Mouse (Mus musculus): ENCODE measurements around the gene Nsl1. TPM values are rescaled to one million over a fixed set of nuclear protein-coding genes. Genes with fewer than 3 reads are reported as not detected.

The Nsl1 gene
- total RNA-seq, 2 experiments from 2014 or later, result 1.6 to 2.2 TPM

DNA sequence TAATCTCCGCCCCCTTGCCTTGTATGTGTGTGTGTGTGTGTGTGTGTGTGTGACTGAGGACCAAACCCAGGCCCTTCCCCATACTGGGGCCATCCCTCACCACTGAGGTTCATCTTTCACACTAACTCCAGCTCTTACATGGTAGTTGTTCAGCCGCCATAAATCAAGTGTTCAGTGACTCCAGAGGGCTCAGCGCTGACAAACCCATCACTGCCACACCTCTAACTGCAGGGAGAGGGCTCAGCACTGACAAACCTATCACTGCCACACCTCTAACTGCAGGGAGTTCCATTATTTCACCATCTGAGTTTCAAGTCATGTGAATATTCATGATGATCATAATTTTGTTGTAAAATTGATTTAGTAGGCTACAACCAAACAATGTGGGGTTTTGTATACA, 9.3 kb upstream of the Nsl1 start:
- no peak for DNase-seq (ENCODE audit: low spot score in 2 of 2)

DNA sequence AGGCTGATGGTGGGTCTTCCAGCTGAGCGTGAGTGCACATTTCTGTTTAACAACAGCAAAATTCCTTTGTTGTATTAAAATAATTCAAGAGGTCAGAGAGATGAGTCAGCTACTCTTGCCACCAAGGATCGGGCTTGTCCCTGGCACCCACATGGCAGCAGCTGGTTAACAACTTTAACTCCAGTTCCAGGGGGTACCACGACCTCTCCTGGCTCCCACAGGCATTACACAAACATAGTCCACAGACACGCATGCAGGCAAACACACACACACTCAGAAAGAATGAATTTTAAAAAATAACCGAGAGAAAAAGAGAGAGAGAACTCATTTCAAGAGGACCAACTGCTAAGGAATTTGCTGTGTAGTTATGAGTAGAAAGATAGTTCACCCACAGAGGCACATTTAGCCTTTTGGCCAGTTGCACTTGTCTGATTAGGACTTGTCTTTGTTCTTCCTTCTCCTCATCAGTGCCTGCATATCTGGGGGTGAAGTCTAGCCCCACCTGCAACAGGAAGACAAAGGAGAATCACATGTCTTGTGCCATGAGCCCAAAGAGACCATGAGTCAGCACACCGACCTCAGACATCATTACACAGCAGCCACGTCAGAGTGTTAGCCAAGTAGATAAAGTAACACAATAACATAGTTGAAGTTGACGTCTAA, 7.8 kb upstream of the Nsl1 start:
- no peak for DNase-seq (ENCODE audit: low spot score in 2 of 2)

DNA sequence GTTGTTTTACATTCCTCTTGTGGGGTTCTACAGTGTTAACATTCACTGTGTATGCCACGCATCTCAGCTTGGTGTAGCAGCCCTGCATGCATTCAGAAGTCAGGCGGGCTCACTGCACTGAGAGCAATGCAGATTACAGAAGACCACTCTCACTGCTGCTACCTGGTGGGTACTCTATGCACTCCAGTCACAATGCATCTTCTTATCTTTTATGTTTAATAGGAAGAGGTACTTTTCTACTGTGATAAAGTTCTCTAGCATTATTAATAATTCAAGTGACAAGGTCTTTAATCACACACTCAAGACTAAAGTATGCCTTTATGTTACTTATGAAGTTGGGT, 7.3 kb upstream of the Nsl1 start:
- no peak for DNase-seq (ENCODE audit: low spot score in 2 of 2)

DNA sequence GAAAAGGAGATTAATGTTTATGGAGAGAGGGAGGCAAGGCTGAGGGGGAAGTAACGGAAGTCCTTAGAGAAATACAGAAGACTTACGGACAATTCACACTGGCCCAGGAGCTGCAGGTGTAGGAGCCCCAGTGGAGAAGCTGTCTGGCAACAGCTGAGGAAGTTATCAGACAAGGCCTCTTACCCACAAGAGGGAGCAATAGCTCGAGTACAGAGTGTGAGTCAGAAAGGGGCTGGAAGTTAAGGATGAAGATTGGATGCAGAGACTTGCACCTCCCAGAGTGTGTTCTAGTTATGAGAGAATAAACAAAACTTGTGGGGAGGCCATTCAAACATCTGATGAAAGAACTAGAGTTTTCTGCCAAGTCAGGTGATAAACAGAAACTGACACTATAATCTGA, 5.4 kb upstream of the Nsl1 start:
- no peak for DNase-seq (ENCODE audit: low spot score in 2 of 2)

GRCm38 (mm10) chr1:191062241-191062780, 501 bp upstream of the Nsl1 start:
- no peak for DNase-seq (ENCODE audit: low spot score in 2 of 2)

DNA sequence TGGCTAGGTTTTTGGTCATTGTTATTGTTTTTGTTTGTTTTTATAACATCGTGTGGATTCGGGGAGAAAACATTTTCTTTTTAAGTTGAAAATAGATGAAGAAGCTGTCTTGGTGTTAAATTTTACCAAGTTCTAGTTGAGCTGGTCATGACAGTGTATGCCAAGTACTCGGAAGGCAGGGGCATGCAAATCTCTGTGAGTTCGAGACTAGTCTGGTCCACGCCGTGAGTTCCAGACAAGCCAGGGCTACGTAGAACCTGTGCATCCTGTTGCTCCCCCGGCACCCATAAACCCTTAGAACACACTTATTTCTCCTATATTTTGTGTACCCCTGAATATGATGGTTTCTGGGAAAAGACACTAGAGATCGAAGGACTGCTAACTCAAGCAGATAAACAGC, 888 bp downstream of the Nsl1 start:
- DNase-seq (ENCODE audit: low spot score in 2 of 2), result no peak

DNA sequence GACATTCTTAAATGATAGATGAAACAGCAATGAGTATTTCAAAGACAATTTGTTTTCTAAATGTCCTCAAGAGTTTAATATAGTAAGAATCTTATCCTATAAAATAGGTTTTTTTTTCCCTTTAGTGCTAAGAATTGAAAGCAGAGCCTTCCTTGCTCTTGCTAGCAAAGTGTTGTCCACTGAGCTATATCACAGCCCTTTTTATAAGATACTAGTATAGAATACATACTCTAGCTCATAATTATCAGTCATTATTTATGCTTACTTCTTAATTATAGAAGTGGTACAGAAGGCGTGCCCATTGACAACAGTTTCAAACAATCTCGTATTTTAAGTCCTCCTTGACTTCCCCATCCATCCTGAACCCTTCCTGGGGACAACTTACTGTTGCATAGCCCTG, 1.7 kb downstream of the Nsl1 start:
- DNase-seq (ENCODE audit: low spot score in 2 of 2), result no peak

GRCm38 (mm10) chr1:191065188-191065587, 2.4 kb downstream of the Nsl1 start:
- DNase-seq (ENCODE audit: low spot score in 2 of 2), result no peak

DNA sequence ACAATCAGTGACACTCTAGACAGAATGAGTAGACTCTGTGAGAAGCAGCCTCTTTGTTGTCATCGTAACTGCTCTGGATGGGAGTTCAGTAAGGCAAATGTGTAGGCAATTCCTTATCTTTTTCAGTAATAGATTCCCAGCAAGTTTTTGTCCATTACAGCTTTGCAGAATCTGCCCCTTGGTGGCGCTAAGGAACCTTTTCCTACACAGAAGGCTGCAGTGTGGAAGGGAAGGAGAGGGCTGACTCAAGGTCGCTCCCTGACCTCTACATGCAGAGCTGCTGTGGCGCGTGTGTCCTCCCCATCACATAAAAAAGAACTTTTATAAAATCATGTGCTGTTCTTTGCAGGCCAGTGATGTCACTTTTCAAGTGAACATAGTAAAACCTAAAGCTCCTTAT, 5.6 kb downstream of the Nsl1 start:
- DNase-seq (ENCODE audit: low spot score in 2 of 2), result peak in 1 of 2 experiments; percentile 16

- DNase-seq (ENCODE audit: low spot score in 2 of 2), result no peak
Measured at GRCm38 (mm10) chr1:191070259-191070658, 7.4 kb downstream of the Nsl1 start.

DNA sequence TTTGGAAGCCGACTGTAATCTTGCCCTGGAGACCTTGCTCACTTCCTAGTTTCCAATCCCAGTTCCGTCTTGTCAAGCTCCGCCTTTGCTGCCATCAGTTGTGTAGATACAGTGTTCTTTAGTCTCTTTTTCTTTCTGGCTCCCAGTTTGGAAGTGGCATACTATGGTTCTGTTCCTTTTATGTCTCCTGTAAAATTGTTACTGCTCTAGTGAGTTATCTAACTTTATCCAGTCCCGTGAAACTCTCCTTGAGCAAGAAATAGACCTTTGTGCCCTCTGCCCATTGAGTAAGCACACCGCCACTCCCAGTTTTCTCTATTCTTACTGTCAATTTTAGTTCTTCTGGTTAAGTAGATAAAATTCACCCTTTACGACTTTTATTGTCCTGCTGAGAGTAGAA, 8.8 kb downstream of the Nsl1 start:
- no peak for DNase-seq (ENCODE audit: low spot score in 2 of 2)

DNA sequence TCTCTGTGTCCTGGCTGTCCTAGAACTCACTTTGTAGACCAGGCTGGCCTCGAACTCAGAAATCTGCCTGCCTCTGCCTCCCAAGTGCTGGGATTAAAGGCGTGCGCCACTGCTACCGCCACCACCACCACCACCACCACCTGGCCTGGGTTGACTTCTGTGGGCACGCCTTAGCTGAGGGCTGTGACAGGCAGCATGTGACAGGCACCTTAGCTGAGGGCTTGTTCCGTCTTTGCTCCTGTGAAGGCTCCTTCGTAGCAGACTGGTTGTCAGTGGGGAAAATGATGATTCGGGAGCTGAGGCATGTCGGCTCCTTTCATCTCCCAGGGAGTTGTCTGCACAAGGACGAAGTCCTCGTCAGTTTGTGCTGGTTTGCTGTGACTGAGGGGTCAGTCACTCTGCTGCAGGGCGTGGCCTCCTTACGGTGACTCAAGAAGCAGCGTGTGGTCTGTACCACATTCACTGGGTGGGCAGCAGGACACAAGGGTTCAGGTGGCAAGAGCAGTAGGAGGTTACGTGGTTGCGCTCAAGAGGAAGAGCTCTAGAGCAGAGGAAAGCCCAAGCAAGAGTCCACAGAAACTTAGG, 9.6 kb downstream of the Nsl1 start:
- no peak for DNase-seq (ENCODE audit: low spot score in 2 of 2)

- peak in 1 of 2 experiments; percentile 38 for DNase-seq (ENCODE audit: low spot score in 2 of 2)
Measured at GRCm38 (mm10) chr1:191073001-191073400, 10.2 kb downstream of the Nsl1 start.

- no peak for DNase-seq (ENCODE audit: low spot score in 2 of 2)
Measured at GRCm38 (mm10) chr1:191073486-191073885, 10.7 kb downstream of the Nsl1 start.

- peak; percentile 48 to 72 for DNase-seq (ENCODE audit: low spot score in 2 of 2)
Measured at GRCm38 (mm10) chr1:191075199-191075883, 12.5 kb downstream of the Nsl1 start.

- no peak for DNase-seq (ENCODE audit: low spot score in 2 of 2)
Measured at GRCm38 (mm10) chr1:191083230-191083629, 20.4 kb downstream of the Nsl1 start.

- peak; percentile 75 to 77 for DNase-seq (ENCODE audit: low spot score in 2 of 2)
Measured at GRCm38 (mm10) chr1:191084951-191085559, 22.2 kb downstream of the Nsl1 start.

DNA sequence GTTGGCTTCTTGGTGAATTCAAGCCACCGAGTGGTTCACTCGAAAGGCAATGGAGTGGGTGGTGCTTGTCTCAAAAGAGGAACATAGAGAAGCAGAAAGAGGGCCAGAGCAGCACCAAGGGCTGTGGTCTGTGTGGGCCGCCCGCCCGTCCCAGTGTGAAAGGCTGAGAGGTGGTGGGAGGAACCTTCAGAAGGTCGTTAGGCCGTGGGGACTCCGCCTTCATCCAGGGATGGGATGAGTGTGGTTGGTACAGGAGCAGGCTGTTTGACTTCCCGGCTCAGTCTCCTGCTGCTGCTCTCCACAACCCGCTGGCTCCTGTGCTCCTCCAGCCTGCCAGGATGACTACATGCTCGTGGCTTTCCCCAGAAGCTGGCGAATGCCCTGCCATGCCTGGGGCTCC, 22.8 kb downstream of the Nsl1 start:
- no peak for DNase-seq (ENCODE audit: low spot score in 2 of 2)

- DNase-seq (ENCODE audit: low spot score in 2 of 2), result no peak
Measured at GRCm38 (mm10) chr1:191086304-191086878, 23.6 kb downstream of the Nsl1 start.

GRCm38 (mm10) chr1:191086960-191087359, 24.1 kb downstream of the Nsl1 start:
- DNase-seq (ENCODE audit: low spot score in 2 of 2), result no peak

- DNase-seq (ENCODE audit: low spot score in 2 of 2), result no peak
Measured at GRCm38 (mm10) chr1:191087955-191088354, 25.1 kb downstream of the Nsl1 start.

GRCm38 (mm10) chr1:191089355-191089754, 26.5 kb downstream of the Nsl1 start:
- no peak for DNase-seq (ENCODE audit: low spot score in 2 of 2)

Data from layer of hippocampus, postnatal 10 days (tissue).